In the genomic region with DNA sequence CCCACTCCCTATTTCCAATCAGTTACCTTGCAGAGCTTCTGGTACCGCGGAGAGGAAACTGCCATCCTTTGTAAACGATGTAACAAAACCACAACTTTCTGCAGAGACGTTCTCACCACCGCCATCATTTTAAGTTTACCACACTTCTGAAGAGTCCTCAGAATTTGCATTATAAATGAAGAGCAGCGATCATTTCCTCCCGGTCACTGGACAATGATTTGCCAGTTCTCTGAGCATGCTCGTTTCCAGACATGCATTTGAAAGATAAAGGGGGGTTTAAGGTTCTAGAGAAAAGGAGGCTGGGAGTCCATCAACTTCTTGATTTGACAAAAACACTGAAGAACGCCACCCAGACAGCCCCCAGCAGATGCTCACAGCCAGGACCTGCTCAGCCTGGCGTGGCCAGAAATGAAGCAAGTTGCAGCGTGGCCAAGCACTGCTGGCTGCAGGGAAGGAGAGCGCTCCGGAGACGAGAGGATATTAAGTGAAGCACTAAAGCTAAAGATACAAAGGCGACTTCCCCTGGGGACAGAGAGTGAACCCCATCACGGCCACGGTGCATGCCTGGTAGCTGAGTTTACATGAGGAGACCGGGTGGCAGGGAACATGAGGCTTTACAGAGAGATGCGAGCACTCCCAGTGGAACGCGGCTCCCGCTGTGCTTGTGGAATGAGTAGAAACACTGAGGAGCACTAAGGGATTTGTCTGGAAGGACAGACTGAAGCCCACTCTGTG, we compare ENCODE assay signal across 8 mouse cellular contexts.
DNase-seq lines count a peak whose midpoint lies in the region; ATAC-seq and TF ChIP-seq lines count a peak whose summit lies in the region.

No protein-coding gene starts in this region.

- no peak overlapping the region for H3K27ac ChIP-seq in heart, embryonic 15.5 days
- H3K27ac ChIP-seq in ES-E14 (ENCODE audit: insufficient read depth, low read depth, low read length, poor library complexity, severe bottlenecking), result peak overlapping the region; percentile 96
- H3K27ac ChIP-seq in embryonic facial prominence, embryonic 12.5 days, result no peak overlapping the region
- no peak overlapping the region; the same call in 1 of the 2 replicates for H3K27ac ChIP-seq in intestine, embryonic 14.5 days (ENCODE audit: low read depth)
- no peak overlapping the region for H3K27ac ChIP-seq in liver, postnatal 0 days (ENCODE audit: low read depth)
- no peak overlapping the region for H3K27ac ChIP-seq in stomach, embryonic 15.5 days

- no peak for TF ChIP-seq CTCF in liver, postnatal 0 days (IDR thresholded peaks at IDR 0.05; ENCODE audit: low read depth)

- ATAC-seq in heart, embryonic 15.5 days (replicated peaks; ENCODE audit: insufficient number of reproducible peaks, insufficient read depth, low FRiP score, low read depth), result no peak
- no peak for ATAC-seq in embryonic facial prominence, embryonic 12.5 days (ENCODE audit: insufficient number of reproducible peaks, insufficient read depth, low FRiP score, low TSS enrichment)
- no peak for ATAC-seq in intestine, embryonic 14.5 days (replicated peaks; ENCODE audit: low FRiP score, low TSS enrichment, low read depth)
- no peak for ATAC-seq in liver, postnatal 0 days
- no peak for ATAC-seq in stomach, embryonic 15.5 days (ENCODE audit: insufficient read depth, low FRiP score, low read depth)
- no peak for ATAC-seq in monocyte, adult 5-6 weeks (replicated peaks; ENCODE audit: insufficient number of reproducible peaks, low FRiP score, low TSS enrichment, poor library complexity, severe bottlenecking)

- no peak overlapping the region for H3K9ac ChIP-seq in heart, embryonic 15.5 days
- peak overlapping the region; percentile 73 for H3K9ac ChIP-seq in ES-E14 (ENCODE audit: insufficient read depth, low read depth, low read length, poor library complexity, severe bottlenecking)
- H3K9ac ChIP-seq in embryonic facial prominence, embryonic 12.5 days, result peak overlapping the region; percentile 39; the same call in 1 of the 2 replicates
- H3K9ac ChIP-seq in intestine, embryonic 14.5 days (ENCODE audit: low read length), result peak overlapping the region; percentile 29
- H3K9ac ChIP-seq in liver, postnatal 0 days (replicated peaks), result no peak overlapping the region
- H3K9ac ChIP-seq in stomach, embryonic 15.5 days, result no peak overlapping the region

- DNase-seq in heart, adult 18-20 months, result no peak
- peak; percentile 78 for DNase-seq in ES-E14 (ENCODE audit: low read depth, low spot score)
- peak; percentile 64 for DNase-seq in intestine, embryonic 14.5 days (ENCODE audit: low spot score)
- no peak for DNase-seq in liver, postnatal 0 days

- no peaks in the 10 kb centered on the region for H3K9me3 ChIP-seq in heart, embryonic 15.5 days (replicated peaks)
- no peaks in the 10 kb centered on the region for H3K9me3 ChIP-seq in ES-E14 (ENCODE audit: control insufficient read depth, insufficient read depth, low read depth, low read length)
- H3K9me3 ChIP-seq in embryonic facial prominence, embryonic 12.5 days, result no peaks in the 10 kb centered on the region
- no peaks in the 10 kb centered on the region for H3K9me3 ChIP-seq in intestine, embryonic 14.5 days (ENCODE audit: control insufficient read depth, low read length)
- no peaks in the 10 kb centered on the region for H3K9me3 ChIP-seq in liver, postnatal 0 days (ENCODE audit: low read length)
- no peaks in the 10 kb centered on the region for H3K9me3 ChIP-seq in stomach, embryonic 15.5 days

- H3K4me3 ChIP-seq in heart, embryonic 15.5 days, result peak overlapping the region; percentile 22
- H3K4me3 ChIP-seq in ES-E14 (ENCODE audit: insufficient read depth in 1 of 2, low read depth in 1 of 2, low read length in 2 of 2, poor library complexity in 1 of 2, severe bottlenecking in 1 of 2), result peak overlapping the region; percentile 58 to 59
- peak overlapping the region; percentile 20 for H3K4me3 ChIP-seq in embryonic facial prominence, embryonic 12.5 days
- H3K4me3 ChIP-seq in intestine, embryonic 14.5 days (ENCODE audit: low read depth, low read length), result peak overlapping the region; percentile 31
- no peak overlapping the region for H3K4me3 ChIP-seq in liver, postnatal 0 days (ENCODE audit: low read depth, low read length)
- peak overlapping the region; percentile 23 for H3K4me3 ChIP-seq in stomach, embryonic 15.5 days (replicated peaks)

- 20% methylated on average over 22 of the region's 22 CpGs for WGBS in heart, embryonic 15.5 days
- 2% methylated on average over 22 of the region's 22 CpGs for WGBS in embryonic facial prominence, embryonic 12.5 days
- WGBS in intestine, embryonic 14.5 days, result 14% methylated on average over 22 of the region's 22 CpGs
- 30% methylated on average over 22 of the region's 22 CpGs for WGBS in liver, postnatal 0 days (ENCODE audit: insufficient replicate concordance)
- 21% methylated on average over 22 of the region's 22 CpGs for WGBS in stomach, embryonic 15.5 days

- H3K4me2 ChIP-seq in heart, embryonic 15.5 days, result peak overlapping the region; percentile 48
- peak overlapping the region; percentile 57 for H3K4me2 ChIP-seq in embryonic facial prominence, embryonic 12.5 days (replicated peaks)
- peak overlapping the region; percentile 61 for H3K4me2 ChIP-seq in intestine, embryonic 14.5 days (ENCODE audit: low read length)
- 0 out of 2 replicates have a peak overlapping the region, but pooled peaks have one; percentile 32 for H3K4me2 ChIP-seq in liver, postnatal 0 days (ENCODE audit: low read depth, low read length)
- peak overlapping the region; percentile 49 for H3K4me2 ChIP-seq in stomach, embryonic 15.5 days

- no peaks in the 10 kb centered on the region for H3K27me3 ChIP-seq in heart, embryonic 15.5 days
- no peaks in the 10 kb centered on the region for H3K27me3 ChIP-seq in embryonic facial prominence, embryonic 12.5 days
- no peaks in the 10 kb centered on the region for H3K27me3 ChIP-seq in intestine, embryonic 14.5 days (replicated peaks; ENCODE audit: control insufficient read depth, insufficient read depth, low read length)
- no peaks in the 10 kb centered on the region for H3K27me3 ChIP-seq in liver, postnatal 0 days (ENCODE audit: insufficient read depth, low read length)
- no peaks in the 10 kb centered on the region for H3K27me3 ChIP-seq in stomach, embryonic 15.5 days (replicated peaks)

- no peaks in the 10 kb centered on the region for H3K36me3 ChIP-seq in heart, embryonic 15.5 days
- no peaks in the 10 kb centered on the region for H3K36me3 ChIP-seq in ES-E14 (ENCODE audit: control insufficient read depth, insufficient read depth, low read length, poor library complexity, severe bottlenecking)
- H3K36me3 ChIP-seq in embryonic facial prominence, embryonic 12.5 days, result no peaks in the 10 kb centered on the region
- no peaks in the 10 kb centered on the region for H3K36me3 ChIP-seq in intestine, embryonic 14.5 days (ENCODE audit: control insufficient read depth, insufficient read depth, low read length)
- H3K36me3 ChIP-seq in liver, postnatal 0 days (replicated peaks; ENCODE audit: insufficient read depth, low read length), result no peaks in the 10 kb centered on the region
- no peaks in the 10 kb centered on the region for H3K36me3 ChIP-seq in stomach, embryonic 15.5 days

- H3K4me1 ChIP-seq in heart, embryonic 15.5 days (replicated peaks), result 0 out of 2 replicates have a peak, but pooled peaks cover 6% of the 10 kb centered on the region
- H3K4me1 ChIP-seq in ES-E14 (ENCODE audit: control insufficient read depth in 2 of 2, insufficient read depth in 2 of 2, low read length in 2 of 2, poor library complexity in 1 of 2), result peaks cover 8 to 10% of the 10 kb centered on the region in 2 experiments
- peaks cover 7% of the 10 kb centered on the region; the same call in 1 of the 2 replicates for H3K4me1 ChIP-seq in embryonic facial prominence, embryonic 12.5 days
- no peaks in the 10 kb centered on the region for H3K4me1 ChIP-seq in intestine, embryonic 14.5 days (replicated peaks; ENCODE audit: control insufficient read depth, insufficient read depth, low read length)
- no peaks in the 10 kb centered on the region for H3K4me1 ChIP-seq in liver, postnatal 0 days (ENCODE audit: insufficient read depth)
- 0 out of 2 replicates have a peak, but pooled peaks cover 3% of the 10 kb centered on the region for H3K4me1 ChIP-seq in stomach, embryonic 15.5 days

- in situ Hi-C loops in ES-E14 (cut with MboI; ENCODE audit: low sequenced_read_pairs in 2 of 2, unreplicated experiment in 2 of 2), result no loop called here

- TF ChIP-seq EP300 in liver, postnatal 0 days (IDR thresholded peaks at IDR 0.05; ENCODE audit: low read depth), result no peak

TF ChIP-seq in ES-E14, 5 proteins besides CTCF, POLR2A, EP300 and RAD21:
- TF ChIP-seq CHD2 (IDR thresholded peaks at IDR 0.05; ENCODE audit: low read depth, low read length) (no peak), ZC3H11A (IDR thresholded peaks at IDR 0.05; ENCODE audit: borderline replicate concordance, low read depth, low read length) (no peak), ZNF384 (IDR thresholded peaks at IDR 0.05; ENCODE audit: low read depth, low read length) (no peak), HCFC1 (IDR thresholded peaks at IDR 0.05; ENCODE audit: borderline replicate concordance, insufficient read depth, low read length) (no peak), MAFK (IDR thresholded peaks at IDR 0.05; ENCODE audit: insufficient read depth, low read depth, low read length) (no peak)

Comparison
In these comparisons a context has a peak if more than half of its experiments do, and no peak if none do; other contexts are left out.
1. H3K9ac ChIP-seq: peak in ES-E14 (single experiment), embryonic facial prominence, embryonic 12.5 days (single experiment) and intestine, embryonic 14.5 days (single experiment); none in heart, embryonic 15.5 days (single experiment), liver, postnatal 0 days (single experiment) and stomach, embryonic 15.5 days (single experiment).
2. DNase-seq: peak in ES-E14 (single experiment) and intestine, embryonic 14.5 days (single experiment); none in heart, adult 18-20 months (0 of 2) and liver, postnatal 0 days (single experiment).
3. Peak in every context shown above with its lines, with median percentiles within 50 percentile points of each other: H3K4me2 ChIP-seq.